Mouse (Mus musculus) hindlimb bud, embryonic 11.5 days (tissue): Measurements from ENCODE around the gene Tktl1.
"Not testable (repeated sequence)": the region's sequence is repeated elsewhere in the genome, so short reads cannot be mapped to it uniquely, and the experiment has no call there.

Experiments used
- DNase-seq: peaks from one replicate; pipeline ENCODE4 v3.0.0-alpha.2; 2012; ENCODE audit warnings: low read depth, low spot score; ENCODE audit errors: extremely low spot score

Gene Tktl1

GRCm38 (mm10) chrX:74176959-74177358 lies at the start of gene Tktl1:
Gene Tktl1, plus strand, starts transcription at chrX:74177259.
- no peak for DNase-seq

GRCm38 (mm10) chrX:74135263-74135662 lies 41.8 kb upstream of the Tktl1 start, which contains the start of gene Mecp2:
Gene Mecp2, minus strand, starts transcription at chrX:74135363.
- DNase-seq: not testable (repeated sequence)

GRCm38 (mm10) chrX:74167738-74168137 lies 9.3 kb upstream of the Tktl1 start, which contains the start of gene Tex28:
Gene Tex28, minus strand, starts transcription at chrX:74167838.
- DNase-seq: no peak

GRCm38 (mm10) chrX:74203556-74203955 lies 26.5 kb downstream of the Tktl1 start:
- no peak for DNase-seq

GRCm38 (mm10) chrX:74218496-74218895 lies 41.4 kb downstream of the Tktl1 start:
- DNase-seq: no peak

GRCm38 (mm10) chrX:74219449-74219848 lies 42.4 kb downstream of the Tktl1 start:
- DNase-seq: no peak

GRCm38 (mm10) chrX:74220099-74220498 lies 43.0 kb downstream of the Tktl1 start:
- DNase-seq: not testable (repeated sequence)

GRCm38 (mm10) chrX:74230038-74230437 lies 53.0 kb downstream of the Tktl1 start:
- no peak for DNase-seq

- no peak for DNase-seq
Measured at GRCm38 (mm10) chrX:74233196-74233595, 56.1 kb downstream of the Tktl1 start.

GRCm38 (mm10) chrX:74240332-74240731 lies 63.3 kb downstream of the Tktl1 start:
- no peak for DNase-seq

- DNase-seq: no peak
Measured at GRCm38 (mm10) chrX:74243396-74243795, 66.3 kb downstream of the Tktl1 start.

GRCm38 (mm10) chrX:74243807-74244206 lies 66.7 kb downstream of the Tktl1 start:
- no peak for DNase-seq

- no peak for DNase-seq
Measured at GRCm38 (mm10) chrX:74244614-74245083, 67.6 kb downstream of the Tktl1 start.

- DNase-seq: no peak
Measured at GRCm38 (mm10) chrX:74245107-74245506, 68.0 kb downstream of the Tktl1 start.

- DNase-seq: no peak
Measured at GRCm38 (mm10) chrX:74245687-74246086, 68.6 kb downstream of the Tktl1 start.

GRCm38 (mm10) chrX:74246213-74246681 lies 69.2 kb downstream of the Tktl1 start:
- DNase-seq: no peak

GRCm38 (mm10) chrX:74246693-74247092 lies 69.6 kb downstream of the Tktl1 start:
- DNase-seq: no peak

GRCm38 (mm10) chrX:74248651-74249050 lies 71.6 kb downstream of the Tktl1 start:
- no peak for DNase-seq

GRCm38 (mm10) chrX:74249615-74250014 lies 72.6 kb downstream of the Tktl1 start, which contains the start of gene Flna:
Gene Flna, minus strand, starts transcription at chrX:74249820.
- DNase-seq: no peak

GRCm38 (mm10) chrX:74254153-74254887 lies 77.3 kb downstream of the Tktl1 start, which contains the start of gene Emd:
Gene Emd, plus strand, starts transcription at chrX:74254687.
- no peak for DNase-seq

- DNase-seq: no peak
Measured at GRCm38 (mm10) chrX:74254888-74255565, 78.0 kb downstream of the Tktl1 start.

- DNase-seq: no peak
Measured at GRCm38 (mm10) chrX:74257746-74258145, 80.7 kb downstream of the Tktl1 start.
